Mouse (Mus musculus) megakaryocyte, embryonic 14.5 days (primary cell): Measurements from ENCODE around the gene Mpdu1. TPM values are rescaled to one million over a fixed set of nuclear protein-coding genes. Genes with fewer than 3 reads are reported as not detected.

Experiments used
- H3K27me3 ChIP-seq: replicated peaks from 2 replicates; pipeline ENCODE3; 2012; ENCODE audit warnings: inconsistent platforms
- H3K36me3 ChIP-seq: replicated peaks from 2 replicates; pipeline ENCODE3; 2012; ENCODE audit warnings: low read length, inconsistent platforms, mixed read lengths
- H3K4me1 ChIP-seq: 2 replicates; pipeline ENCODE4 v1.6.1; 2012; ENCODE audit warnings: inconsistent platforms
- H3K4me3 ChIP-seq: replicated peaks from 2 replicates; pipeline ENCODE3; 2012; ENCODE audit warnings: moderate library complexity, mild to moderate bottlenecking, inconsistent platforms
- H3K9me3 ChIP-seq: 2 replicates; pipeline ENCODE4 v1.6.1; 2012; ENCODE audit warnings: inconsistent platforms
- FLI1 ChIP-seq: IDR thresholded peaks from 2 replicates; pipeline ENCODE4 v1.6.1; 2012; ENCODE audit warnings: low read length, inconsistent platforms, mixed read lengths
- GATA1 ChIP-seq: IDR thresholded peaks from 3 replicates; pipeline ENCODE4 v1.6.1; 2012; ENCODE audit warnings: mixed read lengths, low read length, inconsistent platforms, borderline replicate concordance
- polyA plus RNA-seq: library from polyadenylated mRNA; stranded (reverse); fragments of >175 nt; gene quantifications from 2 replicates; pipeline ENCODE4 v1.2.3, GENCODE M21; 2012; ENCODE audit warnings: low replicate concordance; ENCODE audit not compliant: insufficient read depth

The Mpdu1 gene
- 16.2 and 31.6 TPM in 2 replicates for polyA plus RNA-seq

- Histone ChIP-seq H3K36me3 (peaks cover 59% of the 10 kb centered on the region), H3K4me1 (peaks cover 80% of the 10 kb centered on the region)
- TF ChIP-seq FLI1 (0 out of 2 replicates have a peak, but pooled peaks have one; percentile 15), GATA1 (no peak)
Measured at GRCm38 (mm10) chr11:69662213-69662966, at the start of gene Mpdu1. Mpdu1 (minus strand) TSS chr11:69662642.

GRCm38 (mm10) chr11:69711082-69711481, 48.6 kb upstream of the Mpdu1 start:
- peaks cover 4% of the 10 kb centered on the region for H3K27me3 ChIP-seq
- H3K36me3 ChIP-seq: no peaks in the 10 kb centered on the region
- H3K4me3 ChIP-seq: no peak overlapping the region
- peaks cover 46% of the 10 kb centered on the region for H3K4me1 ChIP-seq
- H3K9me3 ChIP-seq: peaks cover 4% of the 10 kb centered on the region; the same call in 1 of the 2 replicates
- TF ChIP-seq FLI1 (no peak), GATA1 (no peak)

More at GRCm38 (mm10) chr11:69662213-69662966, at the start of gene Mpdu1:
- Histone ChIP-seq H3K4me3 (peak within 1 kb of the TSS; percentile 94), H3K27me3 (no peaks in the 10 kb centered on the region), H3K9me3 (no peaks in the 10 kb centered on the region)

GRCm38 (mm10) chr11:69710470-69710869, 48.0 kb upstream of the Mpdu1 start:
- Histone ChIP-seq H3K4me1 (peaks cover 39% of the 10 kb centered on the region), H3K4me3 (no peak overlapping the region), H3K9me3 (peaks cover 3% of the 10 kb centered on the region; the same call in 1 of the 2 replicates), H3K27me3 (peaks cover 4% of the 10 kb centered on the region), H3K36me3 (no peaks in the 10 kb centered on the region)
- TF ChIP-seq FLI1 (no peak), GATA1 (no peak)

- Histone ChIP-seq H3K4me3 (no peak overlapping the region), H3K4me1 (peaks cover 43% of the 10 kb centered on the region), H3K27me3 (peaks cover 4% of the 10 kb centered on the region), H3K9me3 (no peaks in the 10 kb centered on the region), H3K36me3 (no peaks in the 10 kb centered on the region)
- no peak for TF ChIP-seq GATA1
- TF ChIP-seq FLI1: no peak
Measured at GRCm38 (mm10) chr11:69709554-69710446, 47.4 kb upstream of the Mpdu1 start.

- peaks cover 4% of the 10 kb centered on the region for H3K27me3 ChIP-seq
- no peaks in the 10 kb centered on the region for H3K36me3 ChIP-seq
- TF ChIP-seq FLI1 (no peak), GATA1 (no peak)
- H3K4me3 ChIP-seq: no peak overlapping the region
- H3K4me1 ChIP-seq: peaks cover 53% of the 10 kb centered on the region
- H3K9me3 ChIP-seq: no peaks in the 10 kb centered on the region
Measured at GRCm38 (mm10) chr11:69708614-69709265, 46.3 kb upstream of the Mpdu1 start.

GRCm38 (mm10) chr11:69707873-69708381, 45.5 kb upstream of the Mpdu1 start:
- Histone ChIP-seq H3K9me3 (no peaks in the 10 kb centered on the region), H3K27me3 (peaks cover 4% of the 10 kb centered on the region), H3K4me1 (peaks cover 54% of the 10 kb centered on the region), H3K36me3 (no peaks in the 10 kb centered on the region), H3K4me3 (no peak overlapping the region)
- TF ChIP-seq FLI1: no peak

GRCm38 (mm10) chr11:69707480-69707847, 45.0 kb upstream of the Mpdu1 start:
- peaks cover 54% of the 10 kb centered on the region for H3K4me1 ChIP-seq
- no peaks in the 10 kb centered on the region for H3K9me3 ChIP-seq
- H3K27me3 ChIP-seq: peaks cover 4% of the 10 kb centered on the region
- no peak for TF ChIP-seq GATA1
- no peak for TF ChIP-seq FLI1
- no peaks in the 10 kb centered on the region for H3K36me3 ChIP-seq
- no peak overlapping the region for H3K4me3 ChIP-seq

- Histone ChIP-seq H3K9me3 (no peaks in the 10 kb centered on the region), H3K36me3 (no peaks in the 10 kb centered on the region), H3K4me3 (no peak overlapping the region), H3K27me3 (peaks cover 4% of the 10 kb centered on the region), H3K4me1 (peaks cover 57% of the 10 kb centered on the region)
- no peak for TF ChIP-seq GATA1
- no peak for TF ChIP-seq FLI1
Measured at GRCm38 (mm10) chr11:69706775-69707479, 44.5 kb upstream of the Mpdu1 start.

- Histone ChIP-seq H3K27me3 (peaks cover 4% of the 10 kb centered on the region), H3K9me3 (no peaks in the 10 kb centered on the region), H3K36me3 (no peaks in the 10 kb centered on the region), H3K4me3 (no peak overlapping the region), H3K4me1 (peaks cover 48% of the 10 kb centered on the region)
- TF ChIP-seq FLI1 (no peak), GATA1 (no peak)
Measured at GRCm38 (mm10) chr11:69704613-69705010, 42.2 kb upstream of the Mpdu1 start.
